In genomic region chr14:26675791-26676190, GRCm38 (mm10) we compare ENCODE assay signal across 11 mouse cellular contexts. TPM values are rescaled to one million over a fixed set of nuclear protein-coding genes. Genes with fewer than 3 reads are reported as not detected.
DNase-seq lines count a peak whose midpoint lies in the region; ATAC-seq and TF ChIP-seq lines count a peak whose summit lies in the region.
"Had no signal": no experiment of that assay in that cellular context is flagged by ENCODE, and none has a peak within 500 bp of the region (broad histone marks: within the 10 kb centered on the region; RNA-seq: fewer than 3 reads in every experiment).

No protein-coding gene starts in this region.

- H3K27me3 ChIP-seq in lung, postnatal 0 days (replicated peaks; ENCODE audit: insufficient read depth, low read length) = no peaks in the 10 kb centered on the region
- no peaks in the 10 kb centered on the region for H3K27me3 ChIP-seq in liver, embryonic 14.5 days (ENCODE audit: control insufficient read depth, insufficient read depth, low read length)

- no peak for ATAC-seq in lung, postnatal 0 days
- peak; percentile 81 for ATAC-seq in liver, embryonic 14.5 days (ENCODE audit: insufficient read depth)

- H3K9me3 ChIP-seq in lung, postnatal 0 days (ENCODE audit: low read length) = no peaks in the 10 kb centered on the region
- H3K9me3 ChIP-seq in liver, embryonic 14.5 days (ENCODE audit: control insufficient read depth, low read length) = no peaks in the 10 kb centered on the region
- H3K9me3 ChIP-seq: embryonic facial prominence, embryonic 13.5 days; limb, embryonic 10.5 days had no signal

- TF ChIP-seq CTCF in gastrocnemius, adult 2 months (IDR thresholded peaks at IDR 0.05) = no peak
- no peak for TF ChIP-seq CTCF in lung, postnatal 0 days (IDR thresholded peaks at IDR 0.05)
- TF ChIP-seq CTCF in liver, embryonic 14.5 days (IDR thresholded peaks at IDR 0.05; ENCODE audit: low read depth) = no peak

- H3K4me1 ChIP-seq in lung, postnatal 0 days (ENCODE audit: insufficient read depth, low read depth, low read length) = no peaks in the 10 kb centered on the region
- peaks cover 13 to 22% of the 10 kb centered on the region in 2 experiments for H3K4me1 ChIP-seq in liver, embryonic 14.5 days (replicated peaks; ENCODE audit: control insufficient read depth in 2 of 2, insufficient read depth in 2 of 2, low read length in 1 of 2)
- H3K4me1 ChIP-seq: embryonic facial prominence, embryonic 13.5 days; limb, embryonic 10.5 days had no signal

- DNase-seq in gastrocnemius, adult 2 months = no peak
- no peak for DNase-seq in gastrocnemius, adult 18-20 months (ENCODE audit: low spot score)
- DNase-seq in lung, postnatal 0 days (ENCODE audit: low spot score) = peak; percentile 21
- DNase-seq in lung, adult 18-20 months = no peak
- DNase-seq in liver, embryonic 14.5 days (ENCODE audit: low read depth in 3 of 3, low spot score in 3 of 3) = peak in 2 of 3 experiments; percentile 44 to 52
- no peak for DNase-seq in right cerebral cortex, adult 2 months (ENCODE audit: low spot score in 2 of 2)
- DNase-seq in thymus, postnatal 0 days (ENCODE audit: low spot score) = no peak
- DNase-seq in right cerebral cortex, postnatal 4 days = no peak

- H3K4me3 ChIP-seq in gastrocnemius, adult 2 months = peak overlapping the region; percentile 28; the same call in 1 of the 2 replicates
- no peak overlapping the region for H3K4me3 ChIP-seq in lung, postnatal 0 days (ENCODE audit: low read depth, low read length)
- peak overlapping the region; percentile 20 to 36; a peak in 3 of 4 replicates for H3K4me3 ChIP-seq in liver, embryonic 14.5 days (ENCODE audit: insufficient read depth in 1 of 2, low read depth in 2 of 2, low read length in 2 of 2)
- H3K4me3 ChIP-seq: embryonic facial prominence, embryonic 13.5 days; limb, embryonic 10.5 days had no signal

- intact Hi-C loops in gastrocnemius, adult 2 months (cut with DNase I) = no loop called here

- no peaks in the 10 kb centered on the region for H3K36me3 ChIP-seq in lung, postnatal 0 days (ENCODE audit: insufficient read depth, low read length)
- H3K36me3 ChIP-seq in liver, embryonic 14.5 days (replicated peaks; ENCODE audit: control insufficient read depth, insufficient read depth, low read depth) = no peaks in the 10 kb centered on the region
- H3K36me3 ChIP-seq: embryonic facial prominence, embryonic 13.5 days; limb, embryonic 10.5 days had no signal

- H3K4me2 ChIP-seq in lung, postnatal 0 days (replicated peaks; ENCODE audit: low read depth, low read length) = no peak overlapping the region
- peak overlapping the region; percentile 73 for H3K4me2 ChIP-seq in liver, embryonic 14.5 days (ENCODE audit: low read depth)
- H3K4me2 ChIP-seq: embryonic facial prominence, embryonic 13.5 days had no signal

- TF ChIP-seq EP300 in lung, postnatal 0 days (IDR thresholded peaks at IDR 0.05) = no peak
- TF ChIP-seq EP300 in liver, embryonic 14.5 days (IDR thresholded peaks at IDR 0.05; ENCODE audit: low read depth) = no peak

- H3K27ac ChIP-seq in gastrocnemius, adult 2 months = no peak overlapping the region
- no peak overlapping the region for H3K27ac ChIP-seq in lung, postnatal 0 days (ENCODE audit: low read length)
- no peak overlapping the region for H3K27ac ChIP-seq in liver, embryonic 14.5 days
- H3K27ac ChIP-seq: embryonic facial prominence, embryonic 13.5 days; limb, embryonic 10.5 days had no signal

- no peak overlapping the region for H3K9ac ChIP-seq in lung, postnatal 0 days (replicated peaks; ENCODE audit: low read depth)
- peak overlapping the region; percentile 42 for H3K9ac ChIP-seq in liver, embryonic 14.5 days (replicated peaks)
- H3K9ac ChIP-seq: embryonic facial prominence, embryonic 13.5 days had no signal

- 70% methylated on average over 5 of the region's 5 CpGs for WGBS in lung, postnatal 0 days
- 31% methylated on average over 5 of the region's 5 CpGs for WGBS in liver, embryonic 14.5 days (ENCODE audit: insufficient replicate concordance)

RNA-seq across cellular contexts. Expression of gene Pde12, which starts 6.1 kb away (rescaled TPM):
- total RNA-seq in gastrocnemius, adult 2 months (2021) = 1 to 10 TPM; 3.2 to 4.9 TPM
- total RNA-seq in gastrocnemius, adult 18-20 months (2021) = 1 to 10 TPM; 4.0 to 4.3 TPM
- polyA plus RNA-seq in lung, postnatal 0 days (2015; fragmentation: Nextera tagmentation; extraction: Ambion mirVana) = 5.4 and 5.5 TPM in 2 replicates
- 3.2 and 3.4 TPM in 2 replicates for polyA plus RNA-seq in liver, embryonic 14.5 days (2012; rRNA removed)
- polyA plus RNA-seq in liver, embryonic 14.5 days (2014; fragmentation: Nextera tagmentation; extraction: Ambion mirVana) = 6.5 and 7.3 TPM in 2 replicates
- 14.3 and 15.9 TPM in 2 replicates for polyA plus RNA-seq in thymus, postnatal 0 days (2015; fragmentation: Nextera tagmentation; extraction: Ambion mirVana)

RNA-seq across cellular contexts. Expression of gene Dnah12, which starts 17.3 kb away (rescaled TPM):
- total RNA-seq in gastrocnemius, adult 2 months (2021) = not detected
- under 1 TPM in 1 of 2 experiments, not detected in 1; 0.02 TPM for total RNA-seq in gastrocnemius, adult 18-20 months (2021)
- 1.6 and 2.1 TPM in 2 replicates for polyA plus RNA-seq in lung, postnatal 0 days (2015; fragmentation: Nextera tagmentation; extraction: Ambion mirVana)
- 0.01 TPM in 2 replicates for polyA plus RNA-seq in liver, embryonic 14.5 days (2012; rRNA removed)
- 0.03 TPM in 2 replicates for polyA plus RNA-seq in liver, embryonic 14.5 days (2014; fragmentation: Nextera tagmentation; extraction: Ambion mirVana)
- 0.06 and 0.16 TPM in 2 replicates for polyA plus RNA-seq in thymus, postnatal 0 days (2015; fragmentation: Nextera tagmentation; extraction: Ambion mirVana)
- total RNA-seq: gastrocnemius, postnatal 25 days had no signal
- polyA plus RNA-seq: limb, embryonic 10.5 days had no signal

RNA-seq across cellular contexts. Expression of gene Arf4, which starts 37.9 kb away (rescaled TPM):
- 10 to 100 TPM; 27.0 to 36.3 TPM for total RNA-seq in gastrocnemius, adult 2 months (2021)
- total RNA-seq in gastrocnemius, adult 18-20 months (2021) = 10 to 100 TPM; 26.2 to 37.1 TPM
- 347 and 352 TPM in 2 replicates for polyA plus RNA-seq in lung, postnatal 0 days (2015; fragmentation: Nextera tagmentation; extraction: Ambion mirVana)
- polyA plus RNA-seq in liver, embryonic 14.5 days (2012; rRNA removed) = 37.7 and 51.2 TPM in 2 replicates
- 139 and 140 TPM in 2 replicates for polyA plus RNA-seq in liver, embryonic 14.5 days (2014; fragmentation: Nextera tagmentation; extraction: Ambion mirVana)
- 257 and 289 TPM in 2 replicates for polyA plus RNA-seq in thymus, postnatal 0 days (2015; fragmentation: Nextera tagmentation; extraction: Ambion mirVana)

Comparison
In these comparisons a context has a peak if more than half of its experiments do, and no peak if none do; other contexts are left out.
1. DNase-seq: peak in lung, postnatal 0 days (single experiment) and liver, embryonic 14.5 days (2 of 3); none in gastrocnemius, adult 2 months (single experiment), gastrocnemius, adult 18-20 months (single experiment), lung, adult 18-20 months (0 of 2), right cerebral cortex, adult 2 months (0 of 2), thymus, postnatal 0 days (single experiment) and right cerebral cortex, postnatal 4 days (single experiment).